Mouse (Mus musculus): ENCODE data around the gene 1700066M21Rik.

Gene 1700066M21Rik

DNA sequence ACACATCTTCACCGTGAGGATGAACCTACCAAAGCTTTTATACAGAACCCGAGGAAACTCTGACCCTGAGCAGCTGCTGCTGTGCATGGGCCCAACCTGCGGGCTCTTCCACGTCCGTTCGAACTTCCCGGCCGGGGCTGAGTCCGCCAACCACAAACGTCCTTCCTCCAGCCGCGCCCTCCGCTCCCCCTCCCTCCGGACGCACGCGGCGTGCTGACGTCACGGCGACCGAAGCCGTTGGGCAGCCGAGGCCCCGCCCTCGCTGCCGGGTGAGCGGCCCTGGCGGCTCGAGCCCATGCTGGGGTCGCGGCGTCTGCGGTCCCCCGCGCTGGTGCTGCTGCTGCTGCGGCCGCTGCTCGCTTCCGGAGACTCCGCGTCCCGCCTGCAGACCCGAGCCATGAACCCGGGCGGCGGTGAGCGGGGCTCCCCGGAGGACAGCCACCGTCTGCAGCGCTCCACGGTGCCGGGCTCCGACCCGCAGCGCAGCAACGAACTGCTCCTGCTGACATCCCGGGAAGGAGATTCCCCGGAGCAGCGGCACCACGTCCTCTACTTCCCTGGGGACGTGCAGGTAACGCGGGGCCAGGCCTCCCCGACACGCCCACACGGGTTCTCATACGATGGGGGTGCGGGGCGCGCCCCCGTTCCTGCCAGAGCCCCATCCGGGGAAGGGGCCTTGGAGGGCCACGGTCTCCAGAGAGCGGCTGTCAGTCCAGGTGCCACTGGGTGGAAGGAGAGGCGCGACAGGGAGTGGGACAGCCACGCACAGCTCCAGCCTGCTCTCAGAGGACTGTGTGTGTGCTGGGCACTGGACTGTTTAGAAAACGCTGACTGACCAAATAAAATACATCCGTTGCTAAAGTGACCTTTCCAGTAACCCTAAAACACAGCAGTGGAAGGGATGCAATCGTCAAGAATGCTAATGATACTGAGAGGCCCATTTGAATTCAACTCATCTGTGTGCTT, at the start of gene 1700066M21Rik:
TSS of gene 1700066M21Rik (plus strand) at position 245 of the 966 bp plus-strand sequence.
- DNase-seq (ENCODE audit: low spot score in 2 of 2) = peak; percentile 96 to 97

DNA sequence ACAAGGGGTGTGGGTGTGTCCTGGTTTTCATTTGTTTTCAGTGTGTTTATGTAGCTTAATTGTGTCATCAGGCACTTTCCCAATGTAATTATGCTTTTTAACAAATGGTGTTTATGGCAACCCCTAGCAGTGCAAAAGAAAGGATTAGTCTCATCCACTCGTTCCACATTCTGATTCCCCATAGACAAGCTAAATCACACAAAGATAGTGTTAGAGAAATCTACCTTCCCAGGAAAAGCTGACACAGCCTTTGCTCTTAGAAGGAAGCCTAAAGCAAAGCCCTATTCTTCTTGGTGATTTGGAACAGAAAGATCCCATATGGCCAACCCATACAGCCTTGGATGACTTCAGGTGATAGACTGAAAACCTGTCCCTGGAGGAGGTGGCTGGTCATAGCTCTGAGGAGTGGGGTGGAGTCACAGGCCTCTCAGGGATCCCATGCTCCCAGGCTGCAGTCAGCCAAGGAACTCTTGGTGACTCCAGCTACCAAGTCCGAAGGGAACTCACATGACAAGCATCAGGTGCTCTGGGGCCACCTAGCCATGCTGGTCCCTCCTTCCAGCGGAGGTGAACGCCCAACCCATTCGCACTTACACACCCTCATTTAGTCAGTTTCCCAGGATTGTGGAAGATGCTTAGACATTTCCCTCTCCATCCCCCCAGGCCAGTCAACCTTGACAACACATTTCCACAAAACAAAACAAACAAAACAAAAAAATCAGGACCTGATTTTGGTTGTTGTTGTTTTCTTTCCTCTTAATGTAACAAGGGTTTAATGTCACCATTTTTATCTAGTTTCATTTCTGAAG, 47.9 kb upstream of the 1700066M21Rik start:
- DNase-seq (ENCODE audit: low spot score in 2 of 2) = no peak

DNA sequence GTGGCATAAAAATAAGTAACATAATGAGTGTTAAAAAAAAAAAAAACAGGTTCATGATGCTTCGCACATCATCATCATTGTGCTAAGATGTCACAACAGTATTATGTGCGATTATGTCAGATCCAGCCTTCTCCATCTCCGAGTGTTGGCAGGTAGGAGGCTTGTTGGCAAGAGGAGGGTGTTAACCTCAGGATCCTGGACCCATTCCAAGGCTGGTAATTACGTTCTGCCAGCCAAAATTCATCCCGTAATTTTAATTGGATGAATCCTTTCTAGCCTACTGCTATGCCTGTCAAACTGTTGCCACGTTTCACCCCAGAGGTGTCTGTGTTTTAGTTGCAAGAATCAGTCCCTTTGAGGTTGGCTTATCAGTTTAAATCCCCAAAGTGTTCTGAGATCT, 47.2 kb upstream of the 1700066M21Rik start:
- no peak for DNase-seq (ENCODE audit: low spot score in 2 of 2)

GRCm38 (mm10) chr1:57332040-57332439, 45.4 kb upstream of the 1700066M21Rik start:
- no peak for DNase-seq (ENCODE audit: low spot score in 2 of 2)

- peak in 1 of 2 experiments; percentile 39 for DNase-seq (ENCODE audit: low spot score in 2 of 2)
Measured at GRCm38 (mm10) chr1:57333550-57334213, 43.7 kb upstream of the 1700066M21Rik start.

DNA sequence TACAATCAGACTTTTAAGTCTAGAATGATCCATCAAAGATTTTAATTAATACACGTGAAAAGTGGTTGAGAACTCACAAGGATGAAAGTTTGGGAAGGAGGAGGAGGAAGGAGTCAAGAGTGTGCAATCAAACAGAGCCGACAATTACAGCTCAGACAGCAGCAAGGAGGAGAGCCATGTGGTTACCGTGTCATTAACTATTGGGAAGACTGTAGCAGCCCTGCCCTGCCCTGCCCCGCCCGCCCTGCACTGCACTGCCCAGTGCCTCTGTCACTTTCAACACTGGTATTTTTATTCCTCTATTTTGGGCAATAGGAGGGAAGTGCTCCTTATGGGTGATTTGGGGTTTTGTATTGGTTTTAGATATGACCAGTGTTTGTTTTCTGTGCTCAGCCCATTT, 42.2 kb upstream of the 1700066M21Rik start:
- DNase-seq (ENCODE audit: low spot score in 2 of 2) = no peak

GRCm38 (mm10) chr1:57339156-57339796, 38.1 kb upstream of the 1700066M21Rik start:
- DNase-seq (ENCODE audit: low spot score in 2 of 2) = no peak

- no peak for DNase-seq (ENCODE audit: low spot score in 2 of 2)
Measured at GRCm38 (mm10) chr1:57341197-57341596, 36.2 kb upstream of the 1700066M21Rik start.

GRCm38 (mm10) chr1:57347487-57347886, 29.9 kb upstream of the 1700066M21Rik start:
- DNase-seq (ENCODE audit: low spot score in 2 of 2) = no peak

GRCm38 (mm10) chr1:57351941-57352340, 25.5 kb upstream of the 1700066M21Rik start:
- no peak for DNase-seq (ENCODE audit: low spot score in 2 of 2)

- no peak for DNase-seq (ENCODE audit: low spot score in 2 of 2)
Measured at GRCm38 (mm10) chr1:57358546-57358945, 18.9 kb upstream of the 1700066M21Rik start.

- DNase-seq (ENCODE audit: low spot score in 2 of 2) = no peak
Measured at GRCm38 (mm10) chr1:57367446-57367845, 10.0 kb upstream of the 1700066M21Rik start.

DNA sequence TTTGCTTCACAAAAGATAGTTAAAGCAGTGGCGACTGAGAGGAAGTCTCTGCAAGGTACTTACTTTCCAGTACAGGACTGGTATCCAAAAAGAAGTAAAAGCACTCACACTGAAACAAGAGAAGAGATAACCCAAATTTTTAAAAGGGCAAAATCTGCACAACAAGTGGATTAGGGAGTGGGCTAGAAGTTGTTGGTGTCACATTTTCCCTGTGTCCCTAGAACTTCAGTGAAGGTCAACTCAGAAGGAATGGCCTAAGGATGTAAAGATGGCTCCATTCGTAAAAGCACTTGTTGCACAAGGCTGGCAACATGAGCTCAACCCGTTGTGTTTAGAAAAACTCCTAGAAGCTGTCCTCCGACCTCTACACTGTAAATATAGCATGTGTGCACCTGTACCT, 8.3 kb upstream of the 1700066M21Rik start:
- no peak for DNase-seq (ENCODE audit: low spot score in 2 of 2)

- DNase-seq (ENCODE audit: low spot score in 2 of 2) = no peak
Measured at GRCm38 (mm10) chr1:57370451-57370850, 7.0 kb upstream of the 1700066M21Rik start.

DNA sequence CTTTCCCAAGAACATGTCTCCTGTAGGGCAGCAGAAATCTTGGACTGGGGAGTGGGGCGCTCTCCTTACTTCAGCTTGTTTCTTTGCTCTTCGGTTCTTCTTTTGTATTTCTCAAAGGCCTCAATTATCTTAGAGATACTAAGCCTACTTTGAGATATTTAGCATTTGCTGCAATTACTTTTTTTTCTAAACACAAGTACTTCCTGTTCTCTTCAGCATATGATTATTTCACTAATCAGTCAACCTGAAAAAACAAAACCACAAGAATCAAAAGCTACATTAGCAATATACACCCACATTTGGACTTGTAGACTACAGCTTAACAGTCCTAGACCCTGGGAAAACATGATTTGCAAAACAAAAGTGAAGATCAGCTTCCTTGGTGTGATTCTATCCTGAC, 2.1 kb upstream of the 1700066M21Rik start:
- no peak for DNase-seq (ENCODE audit: low spot score in 2 of 2)

GRCm38 (mm10) chr1:57376806-57377205, 614 bp upstream of the 1700066M21Rik start:
- DNase-seq (ENCODE audit: low spot score in 2 of 2) = no peak

DNA sequence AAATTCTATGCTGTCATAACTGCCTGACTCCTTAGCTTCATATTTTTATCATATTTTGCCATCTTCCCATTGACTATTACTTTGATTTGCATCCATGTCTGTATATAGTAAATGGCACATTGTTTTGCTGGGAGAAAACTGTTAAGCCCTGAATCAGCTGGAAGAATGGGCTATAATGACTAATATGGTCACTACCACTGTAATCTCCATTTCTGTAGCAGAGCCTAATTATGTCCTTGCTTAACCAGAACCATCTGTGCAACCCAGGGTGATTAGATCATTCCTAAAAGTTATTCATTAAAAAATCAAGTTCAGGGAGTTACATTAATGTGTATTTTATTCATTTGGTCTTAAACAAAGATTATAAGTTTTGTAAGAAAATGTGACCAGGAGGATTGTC, 9.1 kb downstream of the 1700066M21Rik start:
- DNase-seq (ENCODE audit: low spot score in 2 of 2) = no peak

GRCm38 (mm10) chr1:57387876-57388275, 10.5 kb downstream of the 1700066M21Rik start:
- DNase-seq (ENCODE audit: low spot score in 2 of 2) = peak; percentile 89 to 91

DNA sequence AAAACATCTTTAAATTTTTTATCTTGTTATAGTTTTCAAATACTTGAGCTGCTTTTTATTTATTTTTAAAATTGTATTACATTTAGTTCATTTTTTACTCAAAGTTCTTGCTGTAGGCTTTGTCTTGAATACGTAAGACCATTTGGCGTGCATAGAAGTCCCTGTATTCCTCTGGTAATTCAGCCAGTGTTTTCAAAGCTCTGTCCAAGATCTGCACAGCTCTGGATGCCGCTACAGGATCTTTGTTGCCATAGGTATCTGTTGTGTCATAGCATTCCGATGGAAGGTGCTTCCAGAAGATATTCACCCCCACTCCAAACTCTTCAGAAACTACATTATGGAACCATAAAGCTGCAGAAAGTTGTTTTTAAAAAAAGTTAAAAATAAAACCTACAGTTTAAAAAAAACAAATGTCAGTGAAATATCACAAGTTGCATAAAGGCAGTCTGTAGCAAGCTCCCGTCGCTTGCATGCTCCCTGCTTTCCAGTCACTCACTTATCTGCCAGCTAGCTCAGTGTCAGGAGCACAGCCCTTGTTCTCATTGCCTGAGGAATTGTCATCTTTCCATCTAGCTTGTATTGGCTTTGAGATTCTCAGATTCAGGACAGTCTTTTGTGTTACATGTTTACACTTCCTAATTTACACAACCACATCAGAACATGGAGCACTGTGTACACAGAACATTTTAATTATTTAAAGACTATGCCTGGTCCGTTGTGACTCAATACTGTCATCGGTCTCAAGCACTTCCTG, 11.2 kb downstream of the 1700066M21Rik start:
- no peak for DNase-seq (ENCODE audit: low spot score in 2 of 2)

DNA sequence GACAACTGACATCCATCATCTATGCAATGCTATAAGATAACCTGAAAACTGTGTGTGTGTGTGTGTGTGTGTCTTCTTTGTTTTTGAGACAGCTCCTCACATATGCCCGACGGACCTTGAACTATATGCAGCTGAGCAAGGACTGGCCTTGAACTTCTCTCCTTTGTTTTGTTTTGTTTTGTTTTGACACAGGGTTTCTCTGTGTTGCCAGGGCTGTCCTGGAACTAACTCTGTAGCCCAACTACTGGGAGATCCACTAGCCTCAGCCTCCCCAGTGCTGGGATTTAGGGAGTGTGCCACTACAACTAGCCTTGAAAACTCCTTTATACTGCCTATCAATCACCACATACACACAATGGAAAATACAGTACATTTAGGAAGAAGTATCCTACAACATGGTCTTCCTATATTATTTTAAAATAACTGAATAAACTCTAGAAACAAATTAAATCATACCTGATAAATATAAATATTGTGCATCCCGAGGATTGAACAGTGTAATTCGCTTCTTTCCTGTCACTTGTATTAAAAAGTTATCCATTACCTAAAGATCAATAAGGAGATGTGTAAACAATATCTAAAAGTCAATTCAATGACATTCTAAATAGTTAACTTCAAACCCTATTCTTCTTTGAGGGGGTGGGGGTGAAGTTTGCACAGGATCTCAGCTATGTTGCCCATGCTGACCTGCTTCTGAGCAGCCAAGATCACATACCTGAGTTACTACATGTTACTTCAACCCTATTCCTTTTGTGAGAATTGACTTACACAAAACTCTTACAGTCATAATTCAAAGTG, 13.8 kb downstream of the 1700066M21Rik start:
- no peak for DNase-seq (ENCODE audit: low spot score in 2 of 2)

All from right cerebral cortex, postnatal 10 days (tissue).